Mouse (Mus musculus): Measurements from ENCODE around the gene Cyp2t4.

Gene Cyp2t4

DNA sequence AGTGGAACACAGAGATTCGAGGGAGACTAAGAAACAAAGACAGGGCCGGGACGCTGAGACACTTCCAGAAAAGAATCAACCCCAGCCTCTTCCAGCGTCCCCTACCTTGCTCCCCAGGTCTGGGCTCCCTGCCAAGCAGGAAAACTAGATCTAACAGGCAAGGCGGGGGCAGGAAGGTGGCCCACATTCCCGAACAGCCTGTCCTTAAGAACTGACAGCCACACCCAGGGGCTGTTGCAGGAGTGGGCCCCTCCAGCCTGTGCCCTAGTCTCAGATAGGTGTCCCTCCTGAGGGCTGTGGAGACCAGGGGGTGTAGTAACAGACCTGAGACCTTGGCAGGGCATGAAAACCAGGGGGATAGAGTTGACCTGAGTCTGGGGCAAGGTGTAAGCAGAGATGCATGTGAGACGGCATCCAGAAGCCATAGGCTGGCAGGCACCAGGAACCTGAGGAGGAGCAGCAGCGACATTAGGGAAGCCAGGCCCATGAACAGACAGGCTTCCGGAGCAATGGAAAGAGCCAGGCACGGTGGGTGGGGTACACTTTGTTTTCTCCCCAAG lies at the start of gene Cyp2t4:
Cyp2t4 (plus strand) TSS at position 510 of the 560 bp plus-strand sequence.
- DNase-seq (ENCODE audit: low spot score): no peak

GRCm38 (mm10) chr7:27104882-27105281 lies 48.6 kb upstream of the Cyp2t4 start:
- DNase-seq (ENCODE audit: low spot score): no peak

DNA sequence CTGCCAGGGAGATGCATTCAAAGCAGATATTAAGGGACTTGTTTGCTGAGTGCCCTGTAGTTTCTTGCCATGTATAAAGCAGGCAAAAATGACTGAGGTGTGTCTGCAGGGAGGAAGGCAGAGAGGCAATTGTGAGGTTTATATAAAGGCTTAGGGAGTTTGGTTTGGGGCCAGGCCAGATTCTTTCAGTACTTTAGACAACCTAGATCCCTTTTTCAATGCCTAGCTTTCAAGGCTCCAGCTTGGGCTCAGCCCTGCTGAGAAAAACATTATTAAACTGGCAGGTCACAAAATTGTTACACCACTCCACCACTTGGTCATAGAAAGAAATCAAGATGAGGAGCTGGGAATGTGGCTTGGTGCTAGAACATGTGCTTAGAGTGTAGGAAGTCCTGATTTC lies 43.2 kb upstream of the Cyp2t4 start:
- DNase-seq (ENCODE audit: low spot score): no peak

DNA sequence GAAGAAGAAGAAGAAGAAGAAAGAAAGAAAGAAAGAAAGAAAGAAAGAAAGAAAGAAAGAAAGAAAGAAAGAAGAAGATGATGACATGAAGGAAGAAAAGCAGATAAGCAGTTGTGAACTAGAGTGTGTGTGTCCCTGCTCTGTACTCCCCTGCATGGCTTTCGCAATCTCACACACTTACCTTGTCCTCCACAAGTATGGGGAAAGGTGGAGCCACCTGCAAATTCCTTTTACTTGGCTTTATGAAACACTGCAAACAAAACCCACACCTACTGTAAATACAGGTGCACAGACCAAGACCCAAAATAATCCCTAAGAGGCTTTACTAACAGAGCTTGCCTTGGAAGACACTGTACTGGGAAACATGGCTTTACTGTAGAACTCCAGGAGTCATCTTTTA lies 42.5 kb upstream of the Cyp2t4 start:
- DNase-seq (ENCODE audit: low spot score): no peak

GRCm38 (mm10) chr7:27111987-27112386 lies 41.5 kb upstream of the Cyp2t4 start:
- DNase-seq (ENCODE audit: low spot score): no peak

DNA sequence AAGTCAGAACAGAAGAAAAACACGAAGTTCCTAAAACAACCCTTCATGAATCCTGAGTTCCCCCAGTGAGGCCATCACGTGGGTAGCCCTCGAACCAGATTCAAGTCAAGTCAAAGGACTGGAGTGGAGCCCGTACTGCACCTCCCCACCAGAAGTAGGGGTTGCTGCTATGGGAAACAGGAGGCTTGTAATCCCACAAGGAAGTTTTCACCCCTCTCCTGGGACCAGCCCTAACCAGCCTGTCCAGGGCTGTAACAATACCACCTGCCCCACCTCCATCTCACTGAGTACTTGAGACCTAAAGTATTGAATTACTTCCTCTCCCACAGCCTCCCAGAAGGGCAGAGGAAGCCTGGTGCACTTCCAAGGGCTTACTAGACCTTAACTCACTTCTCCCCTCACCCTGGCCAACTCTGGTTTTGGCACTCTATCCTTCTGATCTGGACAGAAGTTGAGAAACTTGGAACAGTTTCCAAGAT lies 35.4 kb upstream of the Cyp2t4 start:
- no peak for DNase-seq (ENCODE audit: low spot score)

- no peak for DNase-seq (ENCODE audit: low spot score)
Measured at GRCm38 (mm10) chr7:27119676-27120075, 33.8 kb upstream of the Cyp2t4 start, which contains the start of gene Cyp2f2. Gene Cyp2f2 (plus strand): TSS chr7:27119909.

- DNase-seq (ENCODE audit: low spot score): no peak
Measured at GRCm38 (mm10) chr7:27124305-27124832, 29.1 kb upstream of the Cyp2t4 start.

DNA sequence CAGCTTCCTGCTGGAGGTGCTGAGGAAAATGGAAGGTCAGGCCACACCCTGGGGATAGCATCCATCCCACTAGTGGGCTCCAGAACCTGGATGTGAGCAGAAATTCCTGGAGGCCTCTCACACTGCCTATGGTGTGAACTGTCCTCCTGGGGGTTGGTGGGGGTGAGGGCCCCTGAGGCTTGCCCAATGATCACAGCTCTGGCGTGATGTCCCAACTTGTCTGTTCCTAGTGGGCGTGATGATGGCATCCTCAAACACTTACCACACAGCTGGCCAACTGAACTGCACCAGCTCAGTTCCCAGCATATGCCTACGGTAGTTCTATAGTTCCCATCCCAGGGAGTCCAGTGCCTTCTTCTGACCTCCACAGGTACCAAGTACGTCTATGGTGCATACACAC lies 28.5 kb upstream of the Cyp2t4 start:
- no peak for DNase-seq (ENCODE audit: low spot score)

DNA sequence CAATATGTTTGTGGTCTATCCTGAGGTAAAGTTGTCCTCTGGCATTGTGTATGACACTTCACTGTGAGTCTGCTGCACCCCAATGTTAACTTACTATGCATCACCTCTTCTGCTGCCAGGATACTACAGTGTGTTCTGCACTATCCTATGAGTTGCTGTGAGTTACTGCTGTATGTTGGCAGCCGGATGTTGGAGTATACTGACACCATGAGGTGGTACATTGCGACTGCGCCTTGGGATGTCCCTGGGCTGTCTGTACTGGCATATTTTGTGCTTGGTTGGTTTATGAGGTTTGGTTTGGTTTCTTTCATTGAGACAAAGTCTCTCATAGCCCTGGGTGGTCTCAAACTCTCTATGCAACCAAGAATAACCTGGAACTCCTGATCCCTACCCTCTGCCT lies 25.4 kb upstream of the Cyp2t4 start:
- peak; percentile 65 for DNase-seq (ENCODE audit: low spot score)

- no peak for DNase-seq (ENCODE audit: low spot score)
Measured at GRCm38 (mm10) chr7:27128946-27129345, 24.6 kb upstream of the Cyp2t4 start.

DNA sequence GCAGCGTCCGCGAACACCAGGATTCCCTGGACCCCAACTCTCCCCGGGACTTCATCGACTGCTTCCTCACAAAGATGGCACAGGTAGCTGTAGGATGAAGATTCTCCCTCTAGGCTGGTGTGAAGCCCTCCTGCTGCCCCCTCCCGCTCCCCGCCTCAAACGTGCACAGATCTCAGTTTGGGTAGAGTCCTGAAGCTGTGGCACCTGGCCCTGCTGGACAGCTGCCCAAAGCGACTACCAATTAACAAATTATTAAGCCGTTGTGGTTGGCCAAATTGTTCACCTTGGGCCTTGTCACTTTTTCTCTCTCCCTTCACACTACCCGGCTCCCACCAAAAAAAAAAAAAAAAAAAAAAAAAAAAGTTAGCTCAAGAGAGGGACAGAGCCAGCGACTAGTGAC lies 23.7 kb upstream of the Cyp2t4 start:
- DNase-seq (ENCODE audit: low spot score): no peak

DNA sequence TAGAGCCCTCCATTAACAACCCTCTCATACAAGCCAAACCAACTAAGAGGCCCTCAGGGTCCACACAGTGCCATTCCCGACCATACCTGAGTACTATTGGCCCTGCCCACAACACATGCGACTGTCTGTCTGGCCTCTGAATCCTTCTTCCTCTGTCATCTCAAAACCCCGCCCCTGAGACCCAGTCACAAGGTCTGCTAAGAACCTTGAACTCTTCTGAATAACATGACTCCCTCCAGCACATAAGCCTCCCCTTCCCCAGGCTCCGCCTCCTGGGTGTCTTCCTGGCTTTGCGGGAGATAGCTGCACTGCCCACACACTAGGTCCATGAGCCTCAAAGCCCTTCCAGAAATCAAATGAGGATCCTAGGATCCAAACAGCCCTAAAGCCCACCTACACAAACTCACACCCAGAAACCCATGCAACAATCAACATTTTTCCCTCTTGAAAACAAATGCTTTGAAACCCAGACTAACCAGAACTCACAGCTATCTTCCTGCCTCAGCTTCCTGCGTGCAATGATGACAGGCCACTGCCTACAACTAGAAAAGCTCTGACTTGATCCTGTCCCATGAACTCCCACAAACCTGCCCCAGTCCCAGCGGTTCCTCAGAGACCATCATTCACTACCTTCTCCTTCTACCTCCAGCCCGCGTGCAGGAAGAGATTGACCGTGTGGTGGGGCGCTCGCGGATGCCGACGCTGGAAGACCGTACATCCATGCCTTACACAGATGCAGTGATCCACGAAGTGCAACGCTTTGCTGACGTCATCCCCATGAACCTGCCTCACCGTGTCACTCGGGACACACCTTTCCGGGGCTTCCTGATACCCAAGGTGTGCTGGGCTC lies 22.8 kb upstream of the Cyp2t4 start:
- DNase-seq (ENCODE audit: low spot score): no peak

DNA sequence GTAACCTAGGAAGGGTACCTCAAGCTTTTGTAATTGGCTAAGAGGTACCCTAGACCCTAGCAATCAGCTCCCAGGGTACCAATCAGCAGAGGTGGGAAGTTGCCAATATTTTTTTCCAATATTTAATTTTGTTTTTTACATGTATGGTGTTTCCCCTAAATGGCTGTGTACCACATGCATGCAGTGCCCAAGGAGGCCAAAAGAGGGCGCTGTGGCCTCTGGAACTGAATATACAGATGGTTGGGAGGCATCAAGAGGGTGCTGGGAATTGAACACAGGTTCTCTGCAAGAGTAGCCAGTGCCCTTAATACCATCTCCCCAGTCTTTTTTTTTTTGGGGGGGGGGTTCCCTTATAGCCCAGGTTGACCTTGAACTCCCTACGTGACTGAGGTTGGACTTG lies 22.1 kb upstream of the Cyp2t4 start:
- no peak for DNase-seq (ENCODE audit: low spot score)

GRCm38 (mm10) chr7:27132588-27132987 lies 20.9 kb upstream of the Cyp2t4 start:
- DNase-seq (ENCODE audit: low spot score): peak; percentile 63

GRCm38 (mm10) chr7:27133156-27133555 lies 20.4 kb upstream of the Cyp2t4 start:
- no peak for DNase-seq (ENCODE audit: low spot score)

DNA sequence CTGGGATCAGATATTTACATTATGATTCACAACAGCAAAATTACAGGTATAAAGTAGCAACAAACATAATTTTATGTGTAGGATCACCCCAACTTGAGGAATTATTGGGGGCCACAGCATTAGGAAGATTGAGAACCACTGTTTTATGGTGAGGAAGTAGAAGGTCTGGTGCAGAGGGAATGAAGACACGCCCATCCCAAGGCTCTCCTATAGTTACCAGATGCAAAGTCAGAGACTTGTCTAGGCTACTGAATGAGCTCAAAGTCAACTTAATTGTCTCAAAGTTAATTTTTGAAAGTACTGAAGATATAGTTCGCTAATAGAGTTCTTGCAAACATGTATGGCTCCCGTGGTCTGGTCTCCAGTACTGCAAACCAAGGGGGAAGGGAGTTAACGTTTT lies 19.8 kb upstream of the Cyp2t4 start:
- DNase-seq (ENCODE audit: low spot score): no peak

- no peak for DNase-seq (ENCODE audit: low spot score)
Measured at GRCm38 (mm10) chr7:27136410-27136996, 17.0 kb upstream of the Cyp2t4 start.

DNA sequence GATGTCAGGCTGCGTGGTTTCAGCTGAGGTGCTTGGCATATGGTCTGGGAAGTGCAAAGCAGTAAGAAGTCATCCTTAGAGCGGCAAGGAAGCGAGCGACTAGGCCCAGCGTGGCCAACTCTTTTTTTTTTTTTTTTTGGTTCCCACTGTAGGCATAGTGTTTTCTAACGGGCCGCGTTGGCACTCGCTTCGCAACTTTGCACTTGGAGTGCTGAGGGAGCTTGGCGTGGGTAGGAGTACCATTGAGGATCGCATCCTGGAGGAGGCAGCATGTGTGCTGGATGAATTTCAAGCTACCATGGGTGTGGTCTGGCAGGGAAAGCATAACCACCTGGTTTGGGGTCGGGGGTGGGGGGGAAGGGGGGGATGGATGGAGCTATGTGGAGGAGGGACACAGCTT lies 2.5 kb downstream of the Cyp2t4 start:
- DNase-seq (ENCODE audit: low spot score): no peak

- no peak for DNase-seq (ENCODE audit: low spot score)
Measured at GRCm38 (mm10) chr7:27158171-27158570, 4.7 kb downstream of the Cyp2t4 start.

GRCm38 (mm10) chr7:27159256-27159655 lies 5.7 kb downstream of the Cyp2t4 start:
- no peak for DNase-seq (ENCODE audit: low spot score)

DNA sequence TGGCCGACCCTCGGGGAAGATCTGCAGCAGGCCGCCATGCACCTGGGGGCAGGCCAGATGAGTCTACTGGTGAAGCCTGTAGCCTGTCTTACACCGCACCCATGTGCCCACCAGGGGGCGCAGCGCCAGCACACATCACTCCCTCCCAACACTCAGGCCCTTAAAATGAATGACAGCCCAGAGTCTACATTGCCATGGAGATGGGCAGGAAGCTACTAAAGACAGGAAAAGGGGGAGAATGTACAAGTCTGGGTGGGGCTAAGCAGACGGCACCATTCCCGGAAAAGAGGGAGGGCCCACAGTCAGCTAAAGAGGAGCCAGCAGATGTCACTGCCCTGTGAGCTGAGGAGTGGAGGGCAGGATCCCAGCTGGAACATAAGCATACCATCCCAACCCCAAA lies 6.4 kb downstream of the Cyp2t4 start:
- DNase-seq (ENCODE audit: low spot score): peak; percentile 89

DNA sequence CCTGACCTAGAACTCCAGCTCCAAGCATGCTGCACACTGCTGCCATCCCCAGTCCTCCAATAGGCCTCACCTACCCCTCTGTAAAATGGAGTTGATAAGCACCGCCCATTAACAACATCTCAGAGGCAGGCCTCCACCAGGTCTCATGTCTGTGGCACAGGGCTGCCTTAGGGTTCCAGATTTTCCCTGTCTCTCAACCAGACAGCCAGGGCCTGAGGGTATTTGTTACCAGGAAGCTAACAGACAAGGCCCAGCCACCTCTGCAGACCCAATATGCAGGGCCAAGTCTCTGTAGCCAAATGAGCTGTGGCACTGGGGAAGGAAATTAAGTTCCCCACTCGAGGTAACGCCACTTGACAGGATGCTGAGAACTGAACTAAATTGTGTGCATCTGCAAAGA lies 7.4 kb downstream of the Cyp2t4 start:
- no peak for DNase-seq (ENCODE audit: low spot score)
